Mouse (Mus musculus) liver, embryonic 13.5 days (tissue): ENCODE measurements around the gene Emx2. TPM values are rescaled to one million over a fixed set of nuclear protein-coding genes. Genes with fewer than 3 reads are reported as not detected.

Experiments
- ATAC-seq: fragments of 200-750 bp; cut with Nextera tagmentation; 2 replicates; pipeline ENCODE4 v1.8.0; 2017; ENCODE audit warnings: low read depth, mild to moderate bottlenecking, moderate number of reproducible peaks, moderate library complexity
- DNase-seq: peaks from one replicate; pipeline ENCODE4 v3.0.0; 2022
- H3K27ac ChIP-seq: fragments of 300-500 bp; sonication (generic); 2 replicates; pipeline ENCODE4 v1.5.1; 2015; ENCODE audit warnings: moderate library complexity, mild to moderate bottlenecking, inconsistent platforms
- H3K27me3 ChIP-seq: fragments of 300-500 bp; sonication (generic); 2 replicates; pipeline ENCODE4 v1.6.1; 2015; ENCODE audit warnings: mild to moderate bottlenecking, inconsistent platforms
- H3K36me3 ChIP-seq: fragments of 300-500 bp; sonication (generic); 2 replicates; pipeline ENCODE4 v1.6.1; 2015; ENCODE audit warnings: mild to moderate bottlenecking, inconsistent platforms
- H3K4me1 ChIP-seq: fragments of 300-500 bp; sonication (generic); replicated peaks from 2 replicates; pipeline ENCODE4 v1.6.1; 2015; ENCODE audit warnings: inconsistent platforms
- H3K4me2 ChIP-seq: fragments of 300-500 bp; sonication (generic); 2 replicates; pipeline ENCODE4 v1.6.1; 2015; ENCODE audit warnings: inconsistent platforms, mild to moderate bottlenecking, moderate library complexity
- H3K4me3 ChIP-seq: fragments of 300-500 bp; sonication (generic); replicated peaks from 2 replicates; pipeline ENCODE4 v1.5.1; 2015; ENCODE audit warnings: mild to moderate bottlenecking, inconsistent platforms
- H3K9ac ChIP-seq: fragments of 300-500 bp; sonication (generic); 2 replicates; pipeline ENCODE4 v1.6.1; 2015; ENCODE audit warnings: mild to moderate bottlenecking, inconsistent platforms
- H3K9me3 ChIP-seq: fragments of 300-500 bp; sonication (generic); replicated peaks from 2 replicates; pipeline ENCODE4 v1.6.1; 2016; ENCODE audit warnings: inconsistent platforms
- WGBS: fragments of 180-500 bp; shearing (Covaris S2); methylation state at CpG from one replicate; pipeline ENCODE4 v1.1.7; 2015; ENCODE audit not compliant: insufficient replicate concordance; 5-methylcytosine and 5-hydroxymethylcytosine counted together
- polyA plus RNA-seq: library from polyadenylated mRNA; unstranded; fragments of >200 nt; fragmentation: Nextera tagmentation; extraction: Ambion mirVana; gene quantifications from 2 replicates; pipeline ENCODE4 v1.2.1, GENCODE M21; 2015

Emx2 gene
- polyA plus RNA-seq, 1 experiment from 2014 or later = not detected

DNA sequence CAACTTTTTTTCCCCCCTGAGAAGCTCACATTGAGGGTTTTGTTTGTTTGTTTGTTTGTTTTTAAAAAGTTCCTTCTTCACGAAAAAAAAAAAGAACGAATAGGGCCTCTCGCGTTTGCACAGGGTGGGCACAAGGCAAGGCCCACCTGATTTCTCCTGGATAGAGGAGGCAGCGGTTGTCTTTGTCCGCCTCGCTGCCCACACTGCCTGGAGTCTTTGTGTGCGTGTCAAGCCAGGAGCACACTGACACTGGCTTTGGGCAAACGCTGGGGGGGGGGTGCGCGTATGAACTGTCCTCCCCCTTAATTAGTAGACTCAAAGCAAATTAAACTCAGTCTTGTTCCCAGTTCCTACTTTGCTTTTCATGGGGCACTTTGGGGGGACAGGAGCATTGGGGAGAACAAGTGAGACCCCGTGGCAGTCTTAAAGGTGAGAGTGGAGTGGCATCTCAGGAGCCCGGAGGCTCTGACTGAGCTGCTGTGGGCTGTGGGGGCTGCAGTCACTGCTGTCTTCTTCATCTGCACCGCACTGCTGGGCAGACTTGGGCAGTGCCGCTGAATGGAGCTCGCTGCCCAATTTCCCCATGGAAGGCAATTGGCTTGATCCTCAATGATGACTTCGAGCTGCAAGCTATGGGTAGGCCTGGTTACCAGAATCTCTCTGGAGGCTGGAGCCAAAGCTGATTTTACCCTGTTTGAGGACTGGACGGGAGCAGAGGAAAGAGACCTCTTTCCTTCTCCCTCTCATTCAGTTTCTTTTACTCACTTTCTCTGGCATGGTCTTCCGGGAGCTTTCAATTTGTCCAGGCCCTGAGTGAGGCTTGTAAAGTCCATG lies 4.5 kb downstream of the Emx2 start:
- ATAC-seq (no peak), DNase-seq (no peak)
- Histone ChIP-seq H3K9ac (no peak overlapping the region), H3K27ac (no peak overlapping the region), H3K9me3 (no peaks in the 10 kb centered on the region), H3K4me1 (peaks cover 3% of the 10 kb centered on the region; the same call in 1 of the 2 replicates), H3K4me2 (no peak overlapping the region), H3K4me3 (no peak overlapping the region), H3K27me3 (peaks cover 100% of the 10 kb centered on the region), H3K36me3 (no peaks in the 10 kb centered on the region)
- 13% methylated on average over 19 of the region's 19 CpGs for WGBS

DNA sequence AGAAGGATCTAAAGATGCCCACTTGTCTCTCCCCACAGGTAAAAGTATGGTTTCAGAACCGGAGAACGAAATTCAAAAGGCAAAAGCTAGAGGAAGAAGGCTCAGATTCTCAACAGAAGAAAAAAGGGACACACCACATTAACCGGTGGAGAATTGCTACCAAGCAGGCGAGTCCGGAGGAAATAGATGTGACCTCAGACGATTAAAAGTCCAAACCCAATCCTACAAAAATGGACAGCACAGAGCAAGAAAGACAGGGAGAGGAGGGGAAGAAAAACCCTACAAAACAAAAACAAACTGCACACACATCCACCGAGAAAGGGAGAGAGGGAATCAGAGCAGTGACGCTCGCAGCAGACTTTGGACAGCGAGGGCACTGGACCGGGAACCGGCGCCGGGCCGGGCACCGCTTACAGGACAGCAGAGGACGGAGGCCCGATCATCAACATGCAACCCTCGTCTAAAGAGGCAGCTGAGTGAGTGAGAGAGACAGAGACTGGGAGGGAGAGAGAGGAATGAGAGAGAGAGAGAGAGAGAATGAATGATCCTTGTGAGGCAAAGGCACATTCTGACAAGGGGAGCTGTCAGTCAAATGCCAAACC lies 5.8 kb downstream of the Emx2 start:
- Histone ChIP-seq H3K4me1 (no peaks in the 10 kb centered on the region; the same call in 1 of the 2 replicates), H3K4me3 (no peak overlapping the region), H3K9me3 (no peaks in the 10 kb centered on the region), H3K27me3 (peaks cover 100% of the 10 kb centered on the region), H3K4me2 (no peak overlapping the region), H3K36me3 (no peaks in the 10 kb centered on the region), H3K27ac (no peak overlapping the region), H3K9ac (no peak overlapping the region)
- DNase-seq = no peak
- no peak for ATAC-seq
- WGBS = 7% methylated on average over 19 of the region's 19 CpGs

DNA sequence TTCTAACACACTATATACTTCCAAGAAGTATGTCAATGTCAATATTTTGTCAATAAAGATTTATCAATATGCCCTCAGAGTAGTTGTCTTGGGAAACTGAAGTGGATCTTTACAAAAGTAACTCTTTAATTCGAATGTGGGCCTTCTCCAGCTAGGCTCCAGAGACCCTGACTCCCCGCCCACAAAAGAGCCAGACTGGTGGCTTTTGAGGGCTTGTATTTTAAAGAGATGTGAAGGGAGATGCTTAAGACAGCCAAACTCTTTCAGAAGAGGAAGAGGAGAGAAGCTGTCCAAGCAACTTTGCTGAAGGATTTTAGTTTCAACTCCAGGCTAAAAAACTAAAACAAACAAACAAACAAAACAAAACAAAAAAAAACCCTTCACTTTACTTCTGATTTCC lies 7.1 kb downstream of the Emx2 start:
- Histone ChIP-seq H3K4me1 (no peaks in the 10 kb centered on the region), H3K36me3 (no peaks in the 10 kb centered on the region), H3K9me3 (no peaks in the 10 kb centered on the region), H3K9ac (no peak overlapping the region), H3K4me2 (no peak overlapping the region), H3K27ac (no peak overlapping the region), H3K4me3 (no peak overlapping the region), H3K27me3 (peaks cover 100% of the 10 kb centered on the region)
- no peak for DNase-seq
- WGBS = 3% methylated on average over 2 of the region's 2 CpGs
- no peak for ATAC-seq

DNA sequence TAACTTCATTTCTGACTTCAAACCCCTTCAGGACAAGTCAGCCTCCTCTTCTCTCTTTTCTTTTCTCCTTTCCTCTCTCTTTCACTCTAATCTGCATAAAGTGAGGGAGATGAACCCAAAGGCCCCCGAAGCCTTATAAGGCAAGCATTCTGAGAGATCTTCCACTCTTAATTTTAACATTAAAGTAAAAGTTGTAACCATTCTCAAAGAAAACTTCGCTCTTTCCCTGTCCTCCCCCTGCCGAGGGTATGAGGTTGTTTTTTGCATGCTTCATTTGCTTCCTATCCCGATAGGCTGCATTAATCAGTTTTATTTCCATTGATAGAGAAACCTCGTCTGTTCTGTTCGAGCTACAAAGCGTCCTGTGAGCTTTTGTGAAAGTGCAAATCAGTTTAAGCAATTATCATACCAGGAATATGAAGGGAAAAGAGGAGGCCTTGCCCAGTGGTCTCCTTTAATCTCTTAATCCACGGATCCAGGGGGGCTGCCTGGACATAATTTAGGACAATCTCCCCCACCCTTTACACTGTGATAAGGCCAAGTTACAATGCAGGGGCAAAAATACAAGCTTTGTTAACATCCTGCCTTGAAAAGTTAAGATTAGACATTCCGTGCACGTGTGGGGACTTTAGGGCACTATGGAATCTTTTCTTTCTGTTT lies 7.7 kb downstream of the Emx2 start:
- Histone ChIP-seq H3K9me3 (no peaks in the 10 kb centered on the region), H3K36me3 (no peaks in the 10 kb centered on the region), H3K27ac (no peak overlapping the region), H3K9ac (no peak overlapping the region), H3K4me3 (no peak overlapping the region), H3K27me3 (peaks cover 100% of the 10 kb centered on the region), H3K4me2 (no peak overlapping the region), H3K4me1 (no peaks in the 10 kb centered on the region)
- WGBS = 5% methylated on average over 10 of the region's 10 CpGs
- no peak for DNase-seq
- ATAC-seq = no peak

DNA sequence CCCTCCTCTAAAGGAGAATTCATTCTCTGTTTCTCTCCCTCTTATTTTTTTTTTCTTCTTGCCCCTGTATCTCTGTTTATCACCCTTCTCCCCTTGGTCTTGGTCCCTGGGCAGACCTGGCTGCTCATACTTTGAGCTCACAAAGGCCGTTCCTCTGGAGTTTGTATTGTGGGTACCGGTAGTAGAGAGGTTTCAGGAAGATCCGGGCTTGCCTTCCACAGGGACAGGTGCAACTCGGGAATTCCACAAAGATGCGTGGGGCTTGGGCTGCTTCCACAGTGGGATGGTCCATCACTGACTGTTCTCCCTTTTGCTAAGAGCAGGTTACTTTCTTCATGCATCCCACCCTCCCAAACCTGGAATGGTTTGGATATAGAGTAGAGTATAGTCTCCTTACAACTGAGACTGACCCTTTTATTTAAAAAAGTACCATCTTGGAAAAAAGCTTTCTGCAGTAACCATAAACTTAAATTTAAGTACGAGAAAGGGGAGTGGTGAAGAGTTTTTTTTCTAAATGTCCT lies 8.3 kb downstream of the Emx2 start:
- no peaks in the 10 kb centered on the region for H3K36me3 ChIP-seq
- no peak overlapping the region for H3K9ac ChIP-seq
- H3K4me2 ChIP-seq = no peak overlapping the region
- H3K27me3 ChIP-seq = peaks cover 100% of the 10 kb centered on the region
- no peaks in the 10 kb centered on the region for H3K9me3 ChIP-seq
- H3K4me1 ChIP-seq = no peaks in the 10 kb centered on the region
- no peak overlapping the region for H3K27ac ChIP-seq
- WGBS = under 1% methylated on average over 6 of the region's 6 CpGs
- no peak overlapping the region for H3K4me3 ChIP-seq
- DNase-seq (no peak), ATAC-seq (no peak)

DNA sequence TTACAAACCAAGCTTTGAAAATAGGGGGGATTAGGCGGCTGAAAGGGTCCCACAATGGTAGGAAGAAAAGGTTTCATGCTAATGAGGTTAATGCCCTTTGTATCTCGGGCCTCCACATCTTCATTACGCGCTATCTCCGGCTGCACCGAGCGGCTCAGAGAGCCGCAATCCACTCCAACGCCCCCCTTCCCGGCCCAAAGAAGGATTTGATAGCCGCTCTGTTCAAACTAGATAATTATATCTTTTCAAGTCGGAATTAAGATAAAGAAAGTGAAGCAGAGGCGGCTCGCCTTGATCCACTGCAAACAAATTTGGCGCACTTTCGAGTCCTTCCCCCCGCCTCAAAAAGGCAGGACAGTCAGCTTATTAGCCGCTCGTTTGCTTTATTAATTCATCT lies 8.8 kb downstream of the Emx2 start:
- Histone ChIP-seq H3K27me3 (peaks cover 100% of the 10 kb centered on the region), H3K36me3 (no peaks in the 10 kb centered on the region), H3K27ac (no peak overlapping the region), H3K4me3 (no peak overlapping the region), H3K9me3 (no peaks in the 10 kb centered on the region), H3K4me1 (no peaks in the 10 kb centered on the region), H3K4me2 (no peak overlapping the region), H3K9ac (no peak overlapping the region)
- WGBS = 1% methylated on average over 19 of the region's 19 CpGs
- DNase-seq = no peak
- ATAC-seq = no peak

DNA sequence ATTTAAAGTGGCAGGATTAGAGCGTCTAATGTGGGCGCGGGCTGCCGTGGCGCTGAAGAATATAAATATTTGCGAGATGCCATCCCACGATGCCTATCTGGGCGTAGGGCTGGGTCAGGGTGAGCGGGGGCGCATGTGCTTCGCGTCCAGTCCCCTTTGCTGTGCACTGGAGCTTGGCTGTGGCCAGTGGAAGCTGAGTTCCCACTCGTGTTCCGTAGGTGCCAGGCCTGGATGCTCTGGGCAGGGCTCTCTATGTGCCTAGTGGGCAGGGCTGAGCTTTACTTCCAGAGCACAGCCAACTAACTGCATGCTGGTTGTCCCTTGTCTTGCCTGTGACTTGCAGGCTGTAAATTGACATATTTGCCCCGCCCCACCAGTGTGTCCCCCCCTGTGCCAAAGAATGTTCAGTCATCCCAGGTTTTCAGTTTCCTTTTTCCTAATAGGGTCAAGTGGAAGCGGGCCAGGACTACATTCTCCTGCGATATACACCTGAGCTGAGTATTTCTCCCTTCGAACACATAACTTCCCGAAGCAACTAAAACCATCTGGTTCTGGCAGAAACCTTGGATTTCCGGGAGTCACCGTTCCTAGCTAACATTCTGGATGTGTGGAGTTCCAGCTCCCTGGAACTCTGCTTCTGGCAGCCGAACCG lies 9.4 kb downstream of the Emx2 start:
- H3K4me3 ChIP-seq = no peak overlapping the region
- H3K27me3 ChIP-seq = peaks cover 100% of the 10 kb centered on the region
- ATAC-seq (no peak), DNase-seq (no peak)
- no peak overlapping the region for H3K27ac ChIP-seq
- H3K4me1 ChIP-seq = no peaks in the 10 kb centered on the region
- H3K36me3 ChIP-seq = no peaks in the 10 kb centered on the region
- WGBS = 3% methylated on average over 23 of the region's 23 CpGs
- no peak overlapping the region for H3K9ac ChIP-seq
- H3K4me2 ChIP-seq = no peak overlapping the region
- H3K9me3 ChIP-seq = no peaks in the 10 kb centered on the region

DNA sequence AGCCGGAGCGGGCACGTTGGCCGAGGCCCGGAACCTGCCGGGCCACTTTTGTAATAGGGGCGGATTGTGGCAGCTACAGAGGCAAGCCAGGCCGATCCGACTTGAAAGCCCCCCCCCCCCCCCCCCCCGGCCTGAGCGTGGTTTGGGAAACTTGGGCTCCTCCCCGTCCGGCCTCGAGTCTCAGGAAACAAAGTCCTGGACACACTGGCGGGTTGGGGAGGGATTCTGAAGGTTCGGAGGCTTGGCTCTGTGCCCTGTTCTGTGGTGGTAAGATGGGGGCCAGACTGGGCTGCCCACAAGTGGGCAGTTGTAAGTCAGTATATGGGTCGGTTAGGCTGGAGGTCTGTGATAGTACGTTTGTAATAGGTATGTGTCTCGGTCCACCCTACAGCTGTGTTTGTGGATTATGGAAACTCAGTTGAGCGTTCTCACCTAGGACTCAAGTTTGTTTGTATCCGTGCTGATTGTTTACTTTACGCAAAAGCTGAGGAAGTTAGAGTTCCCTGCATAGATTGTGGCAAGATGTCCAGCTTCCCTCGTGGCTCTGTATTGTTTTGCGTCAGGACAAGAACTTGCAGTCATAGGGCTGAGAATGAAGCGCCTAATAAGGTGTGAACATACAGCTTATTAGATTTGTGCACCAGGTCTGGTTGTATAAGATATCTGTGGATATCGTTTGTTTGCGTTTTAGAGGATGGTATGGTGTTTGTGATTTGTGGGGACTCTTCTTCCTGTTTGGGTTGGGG lies 10.1 kb downstream of the Emx2 start:
- no peaks in the 10 kb centered on the region for H3K36me3 ChIP-seq
- H3K4me1 ChIP-seq = no peaks in the 10 kb centered on the region
- WGBS = 5% methylated on average over 23 of the region's 27 CpGs
- no peak overlapping the region for H3K4me2 ChIP-seq
- no peak for DNase-seq
- H3K9me3 ChIP-seq = no peaks in the 10 kb centered on the region
- H3K9ac ChIP-seq = no peak overlapping the region
- H3K27me3 ChIP-seq = peaks cover 100% of the 10 kb centered on the region
- H3K4me3 ChIP-seq = no peak overlapping the region
- H3K27ac ChIP-seq = no peak overlapping the region
- no peak for ATAC-seq

DNA sequence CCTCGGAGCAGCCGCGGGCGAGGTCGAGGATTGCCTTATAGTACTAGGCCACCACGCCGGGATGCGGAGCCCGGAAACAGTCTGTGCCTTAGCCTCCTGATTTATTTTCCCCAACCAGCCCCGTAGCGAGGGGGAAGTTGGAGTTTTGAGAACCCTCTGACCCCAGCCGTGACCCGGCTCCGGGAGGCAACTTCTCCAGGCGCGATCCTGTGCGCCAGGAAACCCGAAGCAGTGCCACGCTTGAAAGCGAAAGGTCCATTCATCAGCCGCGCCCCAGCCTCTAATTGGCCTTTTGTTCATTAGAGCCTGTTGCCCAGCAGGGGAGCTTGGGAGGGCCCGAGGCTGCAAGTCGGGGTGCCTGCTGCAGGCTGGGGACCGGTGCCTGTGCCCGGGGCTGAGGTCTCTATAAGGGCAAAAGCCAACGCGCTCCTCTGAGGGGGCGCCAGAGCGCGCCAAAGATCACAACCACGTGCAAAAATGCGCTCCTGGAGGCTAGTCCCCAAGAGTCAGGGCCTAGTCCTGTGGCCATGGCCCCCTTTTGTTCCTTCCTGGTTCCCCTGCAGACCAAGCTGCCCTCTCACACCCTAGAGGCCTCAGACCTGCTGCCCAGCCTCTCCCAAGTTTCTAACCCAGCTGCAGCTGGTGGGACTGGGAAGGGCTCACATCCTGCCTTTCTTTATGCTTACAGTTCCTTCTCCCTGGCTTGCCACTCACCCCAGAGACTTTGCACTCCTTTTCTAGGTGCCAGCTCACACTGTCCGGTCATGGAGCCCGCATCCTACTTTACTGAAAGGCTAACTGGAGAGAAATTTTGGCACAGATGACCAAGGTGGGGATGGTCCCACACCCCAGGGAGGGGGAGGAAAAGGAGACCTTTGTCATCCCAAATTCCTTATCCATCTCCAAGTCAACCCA lies 11.1 kb downstream of the Emx2 start:
- DNase-seq (no peak), ATAC-seq (no peak)
- Histone ChIP-seq H3K4me1 (no peaks in the 10 kb centered on the region), H3K4me3 (no peak overlapping the region), H3K9me3 (no peaks in the 10 kb centered on the region), H3K36me3 (no peaks in the 10 kb centered on the region), H3K27ac (no peak overlapping the region), H3K9ac (no peak overlapping the region), H3K27me3 (peaks cover 96% of the 10 kb centered on the region), H3K4me2 (peak overlapping the region; percentile 30; the same call in 1 of the 2 replicates)
- WGBS = 2% methylated on average over 35 of the region's 35 CpGs

DNA sequence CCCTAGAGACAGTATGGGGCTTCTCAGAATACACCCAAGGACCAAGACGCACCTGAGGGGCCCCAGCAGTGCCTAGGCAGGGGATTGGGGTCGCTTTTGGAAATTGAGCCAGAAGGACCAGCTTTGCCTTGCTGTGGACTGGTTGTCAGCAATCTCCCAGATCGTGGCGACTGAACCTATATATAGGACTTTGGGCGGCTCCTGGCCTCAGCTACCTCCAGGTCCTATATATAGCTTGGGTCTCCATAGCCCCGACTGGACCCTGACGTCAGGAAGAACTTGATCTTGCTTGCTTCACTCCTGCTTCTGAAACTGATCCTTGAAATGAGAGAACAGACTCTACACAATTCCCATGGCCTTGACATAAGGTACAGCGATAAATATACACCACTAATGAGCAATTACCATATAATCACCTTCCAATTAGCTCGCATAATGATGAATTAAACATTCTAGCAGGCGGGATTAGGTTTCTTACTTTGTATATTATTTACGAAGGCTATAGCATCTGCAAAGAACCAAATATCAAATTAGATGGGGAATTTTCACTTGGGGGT lies 12.0 kb downstream of the Emx2 start:
- no peak overlapping the region for H3K4me3 ChIP-seq
- no peaks in the 10 kb centered on the region for H3K9me3 ChIP-seq
- DNase-seq (no peak), ATAC-seq (no peak)
- no peak overlapping the region for H3K27ac ChIP-seq
- H3K4me1 ChIP-seq = no peaks in the 10 kb centered on the region
- H3K27me3 ChIP-seq = peaks cover 87% of the 10 kb centered on the region
- no peak overlapping the region for H3K9ac ChIP-seq
- no peak overlapping the region for H3K4me2 ChIP-seq
- no peaks in the 10 kb centered on the region for H3K36me3 ChIP-seq
- WGBS = 9% methylated on average over 11 of the region's 11 CpGs
